Mouse (Mus musculus) CH12.LX (cell line): ENCODE data around the gene Kalrn.

Experiments
- CHD1 ChIP-seq: IDR thresholded peaks from 2 replicates; pipeline ENCODE4 v1.6.1; 2012; ENCODE audit warnings: low read depth, low read length, improper control_type of control experiment, inconsistent platforms
- CHD2 ChIP-seq: IDR thresholded peaks from 2 replicates; pipeline ENCODE4 v1.6.1; 2011; ENCODE audit warnings: low read length, improper control_type of control experiment
- CTCF ChIP-seq, 2 experiments: IDR thresholded peaks in 1 of 2; conservative IDR thresholded peaks in 1 of 2; 2 replicates each; pipeline ENCODE4 v1.5.1; 2011 to 2012; ENCODE audit warnings: low read depth in 2 of 2, low read length in 2 of 2, improper control_type of control experiment in 1 of 2, inconsistent platforms in 1 of 2, mild to moderate bottlenecking in 1 of 2, moderate library complexity in 1 of 2
- E2F4 ChIP-seq: IDR thresholded peaks from 2 replicates; pipeline ENCODE4 v1.6.1; 2011; ENCODE audit warnings: low read depth, low read length, improper control_type of control experiment; ENCODE audit not compliant: insufficient replicate concordance
- ELF1 ChIP-seq: IDR thresholded peaks from 2 replicates; pipeline ENCODE4 v1.6.1; 2014; ENCODE audit warnings: low read depth, mild to moderate bottlenecking, inconsistent platforms, low read length, improper control_type of control experiment
- JUND ChIP-seq: conservative IDR thresholded peaks from 2 replicates; pipeline ENCODE4 v1.6.1; 2011; ENCODE audit warnings: low read depth, low read length, improper control_type of control experiment
- MAFK ChIP-seq: IDR thresholded peaks from 2 replicates; pipeline ENCODE4 v1.6.1; 2011; ENCODE audit warnings: low read length, improper control_type of control experiment; ENCODE audit not compliant: insufficient replicate concordance
- MAZ ChIP-seq: IDR thresholded peaks from 2 replicates; pipeline ENCODE4 v1.6.1; 2012; ENCODE audit warnings: low read depth, mild to moderate bottlenecking, inconsistent platforms, low read length, improper control_type of control experiment, moderate library complexity
- MXI1 ChIP-seq: IDR thresholded peaks from 2 replicates; pipeline ENCODE4 v1.6.1; 2011; ENCODE audit warnings: mild to moderate bottlenecking, low read depth, low read length, improper control_type of control experiment
- POLR2A ChIP-seq: IDR thresholded peaks from 2 replicates; pipeline ENCODE4 v1.6.1; 2011; ENCODE audit warnings: low read depth, mild to moderate bottlenecking, improper control_type of control experiment, low read length
- TCF12 ChIP-seq: IDR thresholded peaks from 2 replicates; pipeline ENCODE4 v1.6.1; 2014; ENCODE audit warnings: low read depth, mild to moderate bottlenecking, inconsistent platforms, low read length, improper control_type of control experiment
- ZC3H11A ChIP-seq: IDR thresholded peaks from 2 replicates; pipeline ENCODE4 v1.6.1; 2012; ENCODE audit warnings: low read depth, mild to moderate bottlenecking, inconsistent platforms, low read length, improper control_type of control experiment
- ZMIZ1 ChIP-seq: IDR thresholded peaks from 2 replicates; pipeline ENCODE4 v1.6.1; 2012; ENCODE audit warnings: low read depth, mild to moderate bottlenecking, inconsistent platforms, low read length, improper control_type of control experiment
- ZNF384 ChIP-seq: IDR thresholded peaks from 2 replicates; pipeline ENCODE4 v1.6.1; 2012; ENCODE audit warnings: low read depth, low read length, improper control_type of control experiment, inconsistent platforms

DNA sequence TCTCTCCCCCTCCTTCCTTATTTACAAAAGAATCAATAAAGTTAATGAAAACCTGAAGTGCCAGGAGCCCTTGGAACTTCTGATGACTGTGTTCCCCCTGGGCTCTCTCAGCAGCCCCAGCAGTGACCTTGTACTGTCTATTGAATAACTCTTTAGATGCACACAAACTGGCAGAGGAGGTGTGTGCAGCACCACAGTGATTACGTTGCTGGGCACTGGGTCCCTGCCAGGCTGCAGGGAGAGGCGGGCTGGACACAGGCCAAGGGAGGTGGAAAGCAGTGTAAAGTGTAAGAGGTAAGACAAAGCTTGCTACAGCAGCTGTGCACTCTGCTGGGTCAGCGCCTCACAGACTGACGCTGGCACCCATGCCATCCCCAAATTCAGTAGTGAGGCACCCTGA, 238.4 kb downstream of the Kalrn start:
- TF ChIP-seq ZC3H11A (no peak), ELF1 (no peak), JUND (no peak), E2F4 (no peak), CTCF (conservative IDR thresholded peaks at IDR 0.05 in 1 of 2, IDR thresholded peaks at IDR 0.05 in 1 of 2; ENCODE audit: low read depth in 2 of 2, low read length in 2 of 2) (no peak), CHD1 (no peak), MAFK (no peak), POLR2A (no peak), CHD2 (no peak), ZNF384 (no peak), MAZ (no peak), TCF12 (no peak), ZMIZ1 (no peak), MXI1 (no peak)
